Mouse (Mus musculus) hindbrain, embryonic 13.5 days (tissue): Measurements from ENCODE around the gene 2210408I21Rik. TPM values are rescaled to one million over a fixed set of nuclear protein-coding genes. Genes with fewer than 3 reads are reported as not detected.

ENCODE experiments used
- ATAC-seq: fragments of 200-750 bp; cut with Nextera tagmentation; 2 replicates; pipeline ENCODE4 v1.8.0; 2017; ENCODE audit warnings: moderate TSS enrichment; ENCODE audit not compliant: low FRiP score
- H3K27ac ChIP-seq: fragments of 300-500 bp; sonication (generic); 2 replicates; pipeline ENCODE4 v1.5.1; 2015; ENCODE audit warnings: inconsistent platforms, mild to moderate bottlenecking, moderate library complexity
- H3K27me3 ChIP-seq: fragments of 300-500 bp; sonication (generic); 2 replicates; pipeline ENCODE4 v1.6.1; 2015; ENCODE audit warnings: mild to moderate bottlenecking, inconsistent platforms
- H3K36me3 ChIP-seq: fragments of 300-500 bp; sonication (generic); 2 replicates; pipeline ENCODE4 v1.6.1; 2015; ENCODE audit warnings: mild to moderate bottlenecking, inconsistent platforms
- H3K4me1 ChIP-seq: fragments of 300-500 bp; sonication (generic); replicated peaks from 2 replicates; pipeline ENCODE4 v1.6.1; 2015; ENCODE audit warnings: inconsistent platforms
- H3K4me2 ChIP-seq: fragments of 300-500 bp; sonication (generic); 2 replicates; pipeline ENCODE4 v1.6.1; 2015; ENCODE audit warnings: inconsistent platforms, mild to moderate bottlenecking, moderate library complexity
- H3K4me3 ChIP-seq: fragments of 300-500 bp; sonication (generic); 2 replicates; pipeline ENCODE4 v1.5.1; 2015; ENCODE audit warnings: mild to moderate bottlenecking, inconsistent platforms
- H3K9ac ChIP-seq: fragments of 300-500 bp; sonication (generic); 2 replicates; pipeline ENCODE4 v1.6.1; 2015; ENCODE audit warnings: mild to moderate bottlenecking, inconsistent platforms
- H3K9me3 ChIP-seq: fragments of 300-500 bp; sonication (generic); 2 replicates; pipeline ENCODE4 v1.6.1; 2016; ENCODE audit warnings: inconsistent platforms
- WGBS: fragments of 180-500 bp; shearing (Covaris S2); methylation state at CpG from one replicate; pipeline ENCODE4 v1.1.7; 2015; 5-methylcytosine and 5-hydroxymethylcytosine counted together
- polyA plus RNA-seq: library from polyadenylated mRNA; unstranded; fragments of >200 nt; fragmentation: Nextera tagmentation; extraction: Ambion mirVana; gene quantifications from 2 replicates; pipeline ENCODE4 v1.2.1, GENCODE M21; 2015

Gene 2210408I21Rik
- polyA plus RNA-seq, 1 experiment from 2014 or later, result 12.9 TPM

DNA sequence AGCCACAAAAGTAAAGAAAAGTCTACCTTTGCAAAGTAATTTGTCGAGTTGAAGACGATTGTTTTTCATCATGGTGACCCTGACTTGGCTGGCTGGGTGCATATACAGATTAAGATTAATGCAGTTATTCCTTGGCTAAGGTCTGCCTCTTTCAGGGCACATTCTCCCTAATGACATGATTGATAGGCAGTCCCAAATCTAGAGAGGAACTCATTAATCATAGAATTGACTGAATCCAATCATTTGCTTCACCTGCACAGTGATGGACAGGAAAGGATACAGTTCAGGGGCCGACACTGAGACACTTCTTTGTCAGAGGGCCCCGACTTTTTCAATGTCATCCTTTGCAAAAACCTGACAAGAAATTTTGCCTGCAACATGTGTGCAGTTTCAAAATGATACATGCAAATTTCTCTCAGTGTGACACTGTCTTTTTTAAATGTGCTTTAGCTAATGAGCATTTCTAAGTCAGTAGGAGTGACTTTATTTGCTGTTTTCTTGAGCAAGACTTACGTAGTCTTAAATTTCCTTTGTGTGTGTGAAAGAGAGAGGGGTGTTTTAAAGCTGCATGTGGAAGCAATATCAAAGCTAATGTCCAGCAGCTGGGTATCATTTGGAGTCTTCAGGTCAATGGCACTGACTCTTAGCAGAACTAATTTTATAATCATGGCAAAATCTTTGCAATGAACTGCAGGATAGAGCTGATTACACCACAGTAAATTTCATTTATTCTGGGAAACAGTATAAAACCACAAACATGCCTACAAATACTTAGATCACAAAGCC, 191.0 kb downstream of the 2210408I21Rik start:
- Histone ChIP-seq H3K4me2 (no peak overlapping the region), H3K4me1 (no peaks in the 10 kb centered on the region), H3K9ac (no peak overlapping the region), H3K27me3 (no peaks in the 10 kb centered on the region), H3K36me3 (no peaks in the 10 kb centered on the region), H3K9me3 (no peaks in the 10 kb centered on the region), H3K4me3 (no peak overlapping the region), H3K27ac (no peak overlapping the region)
- peak; percentile 73 for ATAC-seq
- WGBS, result 47% methylated on average over 5 of the region's 5 CpGs

GRCm38 (mm10) chr13:77342097-77342496, 206.8 kb downstream of the 2210408I21Rik start:
- no peak for ATAC-seq
- H3K4me3 ChIP-seq, result no peak overlapping the region
- no peaks in the 10 kb centered on the region for H3K9me3 ChIP-seq
- WGBS, result 80% methylated on average over 2 of the region's 2 CpGs
- H3K9ac ChIP-seq, result no peak overlapping the region
- no peaks in the 10 kb centered on the region for H3K27me3 ChIP-seq
- H3K4me1 ChIP-seq, result no peaks in the 10 kb centered on the region
- H3K27ac ChIP-seq, result no peak overlapping the region
- H3K4me2 ChIP-seq, result no peak overlapping the region
- H3K36me3 ChIP-seq, result no peaks in the 10 kb centered on the region

- no peaks in the 10 kb centered on the region for H3K36me3 ChIP-seq
- no peak for ATAC-seq
- no peaks in the 10 kb centered on the region for H3K4me1 ChIP-seq
- no peaks in the 10 kb centered on the region for H3K9me3 ChIP-seq
- 60% methylated on average over 3 of the region's 3 CpGs for WGBS
- no peak overlapping the region for H3K4me2 ChIP-seq
- H3K27ac ChIP-seq, result no peak overlapping the region
- no peak overlapping the region for H3K4me3 ChIP-seq
- H3K9ac ChIP-seq, result no peak overlapping the region
- no peaks in the 10 kb centered on the region for H3K27me3 ChIP-seq
Observed at GRCm38 (mm10) chr13:77385448-77385970, 250.2 kb downstream of the 2210408I21Rik start.

DNA sequence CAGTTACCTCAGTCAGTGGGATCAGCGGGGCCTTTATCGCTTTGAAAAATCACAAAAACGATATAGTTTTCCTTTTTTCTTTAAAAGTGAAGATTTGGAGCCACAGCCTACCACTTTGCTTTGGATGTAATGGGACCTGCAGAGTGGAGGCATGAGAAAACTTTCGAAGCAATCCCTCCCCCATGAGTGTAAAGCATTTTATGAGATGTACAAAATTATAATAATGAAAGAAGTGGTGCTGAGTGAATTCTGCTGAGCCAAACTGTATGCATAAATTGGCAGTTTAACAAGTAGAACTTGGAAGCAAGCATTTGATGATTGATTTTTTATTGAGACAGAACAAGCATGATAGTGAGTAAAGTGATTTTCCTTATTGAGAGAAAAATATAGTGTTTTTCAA, 250.7 kb downstream of the 2210408I21Rik start:
- Histone ChIP-seq H3K9ac (no peak overlapping the region), H3K4me3 (no peak overlapping the region), H3K36me3 (no peaks in the 10 kb centered on the region), H3K27me3 (no peaks in the 10 kb centered on the region), H3K27ac (no peak overlapping the region), H3K4me2 (no peak overlapping the region), H3K4me1 (no peaks in the 10 kb centered on the region), H3K9me3 (no peaks in the 10 kb centered on the region)
- ATAC-seq, result no peak
- WGBS, result 69% methylated on average over 4 of the region's 4 CpGs

GRCm38 (mm10) chr13:77388148-77388547, 252.8 kb downstream of the 2210408I21Rik start:
- no peak for ATAC-seq
- WGBS, result 51% methylated on average over 4 of the region's 4 CpGs

GRCm38 (mm10) chr13:77389209-77389608, 253.9 kb downstream of the 2210408I21Rik start:
- H3K9me3 ChIP-seq, result no peaks in the 10 kb centered on the region
- no peaks in the 10 kb centered on the region for H3K36me3 ChIP-seq
- no peak overlapping the region for H3K27ac ChIP-seq
- H3K27me3 ChIP-seq, result no peaks in the 10 kb centered on the region
- no peak for ATAC-seq
- H3K9ac ChIP-seq, result no peak overlapping the region
- H3K4me2 ChIP-seq, result no peak overlapping the region
- H3K4me3 ChIP-seq, result no peak overlapping the region
- no peaks in the 10 kb centered on the region for H3K4me1 ChIP-seq

More at GRCm38 (mm10) chr13:77388148-77388547, 252.8 kb downstream of the 2210408I21Rik start:
- Histone ChIP-seq H3K4me1 (no peaks in the 10 kb centered on the region), H3K4me3 (no peak overlapping the region), H3K36me3 (no peaks in the 10 kb centered on the region), H3K9ac (no peak overlapping the region), H3K27me3 (no peaks in the 10 kb centered on the region), H3K27ac (no peak overlapping the region), H3K4me2 (no peak overlapping the region), H3K9me3 (no peaks in the 10 kb centered on the region)

DNA sequence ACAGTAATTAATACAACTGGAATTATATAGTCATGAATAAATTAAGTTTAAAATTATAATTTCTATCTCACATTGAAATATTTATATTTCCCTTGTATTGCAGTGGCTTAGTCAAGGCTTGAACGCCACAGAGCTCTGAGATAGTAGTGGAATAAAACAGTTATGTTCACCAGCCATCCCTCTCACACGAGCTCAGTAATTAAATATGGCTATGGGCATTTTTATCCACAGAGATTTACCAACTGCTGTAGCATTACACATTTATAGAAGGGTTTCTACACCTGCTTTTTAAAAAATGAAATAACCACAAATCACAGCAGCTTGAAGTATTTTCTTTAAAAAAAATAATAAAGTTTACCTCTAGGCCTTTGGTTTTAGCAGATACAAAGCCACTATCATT, 261.0 kb downstream of the 2210408I21Rik start:
- whole genome bisulfite sequencing, result 50% methylated on average over 2 of the region's 2 CpGs
- Histone ChIP-seq H3K27me3 (no peaks in the 10 kb centered on the region), H3K4me3 (no peak overlapping the region), H3K4me1 (peaks cover 14% of the 10 kb centered on the region), H3K36me3 (no peaks in the 10 kb centered on the region), H3K27ac (no peak overlapping the region), H3K4me2 (no peak overlapping the region), H3K9me3 (no peaks in the 10 kb centered on the region), H3K9ac (no peak overlapping the region)
- peak; percentile 52; the same call in 1 of the 2 replicates for ATAC-seq

DNA sequence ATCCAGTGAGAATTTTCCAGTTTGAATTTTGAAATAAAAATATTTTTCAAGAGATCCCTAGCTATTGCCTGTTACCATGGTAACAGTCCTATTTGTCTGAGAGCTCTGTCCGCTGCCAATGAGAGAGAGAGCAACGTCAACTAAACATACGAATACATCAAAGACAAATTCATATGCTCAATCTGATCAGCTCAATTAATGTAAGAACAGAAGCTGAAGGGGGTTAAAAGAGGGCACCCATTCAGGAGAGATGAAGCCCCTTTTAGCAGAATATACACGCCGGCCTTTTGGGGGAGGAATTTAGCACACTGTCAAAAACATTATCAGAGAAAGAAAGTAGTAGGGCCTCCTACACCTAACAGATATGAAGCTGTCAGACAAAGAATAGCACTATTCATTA, 261.6 kb downstream of the 2210408I21Rik start:
- H3K9ac ChIP-seq, result no peak overlapping the region
- H3K9me3 ChIP-seq, result no peaks in the 10 kb centered on the region
- no peaks in the 10 kb centered on the region for H3K27me3 ChIP-seq
- peak overlapping the region; percentile 33 for H3K4me2 ChIP-seq
- no peak overlapping the region for H3K4me3 ChIP-seq
- peaks cover 14% of the 10 kb centered on the region for H3K4me1 ChIP-seq
- no peaks in the 10 kb centered on the region for H3K36me3 ChIP-seq
- WGBS, result 29% methylated on average over 5 of the region's 5 CpGs
- H3K27ac ChIP-seq, result peak overlapping the region; percentile 37; the same call in 1 of the 2 replicates
- peak; percentile 71 for ATAC-seq

DNA sequence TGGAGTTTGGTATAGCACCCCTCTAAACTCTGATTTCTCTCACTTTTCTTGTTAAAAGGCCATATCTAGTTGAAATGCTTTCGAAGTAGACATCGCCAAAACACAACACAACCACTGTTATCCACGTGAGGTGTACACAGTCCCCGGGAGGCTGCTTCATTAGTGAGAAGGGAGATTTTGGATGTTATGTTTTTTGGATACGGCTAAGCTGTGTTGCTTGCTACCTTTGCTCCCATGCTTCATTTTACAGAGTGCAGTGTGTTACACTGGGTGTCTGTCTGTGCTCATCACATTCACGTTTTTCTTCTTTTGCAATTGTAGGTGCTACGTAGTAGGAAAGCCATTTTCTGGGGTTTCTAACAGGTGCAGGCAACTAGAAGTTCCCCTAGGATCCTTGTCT, 262.3 kb downstream of the 2210408I21Rik start:
- H3K27ac ChIP-seq, result 0 out of 2 replicates have a peak overlapping the region, but pooled peaks have one; percentile 14
- H3K9me3 ChIP-seq, result no peaks in the 10 kb centered on the region
- no peak overlapping the region for H3K4me3 ChIP-seq
- peaks cover 14% of the 10 kb centered on the region for H3K4me1 ChIP-seq
- no peak for ATAC-seq
- 79% methylated on average over 7 of the region's 7 CpGs for WGBS
- no peaks in the 10 kb centered on the region for H3K27me3 ChIP-seq
- H3K36me3 ChIP-seq, result no peaks in the 10 kb centered on the region
- H3K9ac ChIP-seq, result no peak overlapping the region
- no peak overlapping the region for H3K4me2 ChIP-seq

- no peak for ATAC-seq
- Histone ChIP-seq H3K9me3 (no peaks in the 10 kb centered on the region), H3K4me2 (no peak overlapping the region), H3K4me3 (no peak overlapping the region), H3K27me3 (no peaks in the 10 kb centered on the region), H3K9ac (no peak overlapping the region), H3K4me1 (peaks cover 14% of the 10 kb centered on the region), H3K36me3 (no peaks in the 10 kb centered on the region), H3K27ac (no peak overlapping the region)
- WGBS, result 65% methylated on average over 3 of the region's 3 CpGs
Observed at GRCm38 (mm10) chr13:77398477-77398876, 263.1 kb downstream of the 2210408I21Rik start.

GRCm38 (mm10) chr13:77400762-77401161, 265.4 kb downstream of the 2210408I21Rik start:
- Histone ChIP-seq H3K4me1 (peaks cover 14% of the 10 kb centered on the region), H3K27ac (no peak overlapping the region), H3K36me3 (no peaks in the 10 kb centered on the region), H3K4me2 (no peak overlapping the region), H3K9ac (no peak overlapping the region), H3K4me3 (no peak overlapping the region), H3K9me3 (no peaks in the 10 kb centered on the region), H3K27me3 (no peaks in the 10 kb centered on the region)
- no peak for ATAC-seq
- WGBS, result 75% methylated on average over 2 of the region's 2 CpGs

- Histone ChIP-seq H3K9me3 (no peaks in the 10 kb centered on the region), H3K27ac (no peak overlapping the region), H3K4me2 (no peak overlapping the region), H3K36me3 (no peaks in the 10 kb centered on the region), H3K9ac (no peak overlapping the region), H3K4me1 (no peaks in the 10 kb centered on the region), H3K27me3 (no peaks in the 10 kb centered on the region), H3K4me3 (no peak overlapping the region)
- 80% methylated on average over 3 of the region's 3 CpGs for WGBS
- no peak for ATAC-seq
Observed at GRCm38 (mm10) chr13:77408530-77408929, 273.2 kb downstream of the 2210408I21Rik start.

DNA sequence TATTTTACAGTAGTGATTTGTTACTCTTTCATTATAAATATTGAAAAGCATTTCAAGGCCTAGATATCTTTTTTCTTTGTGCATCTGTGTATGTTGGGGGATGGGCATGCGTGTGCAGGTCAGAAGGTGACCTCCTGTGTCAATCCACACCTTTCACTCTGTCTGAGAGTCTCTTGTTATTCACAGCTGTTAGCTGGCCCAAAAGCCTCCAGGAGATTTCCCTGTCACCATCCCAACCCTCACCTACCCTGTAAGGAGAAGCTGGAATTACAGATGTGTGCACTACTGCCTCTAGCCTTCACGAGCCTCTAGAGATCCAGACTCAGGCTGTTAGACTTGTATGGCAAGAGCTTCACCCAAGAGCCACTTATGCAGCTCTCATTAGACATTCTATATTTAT, 274.5 kb downstream of the 2210408I21Rik start:
- no peaks in the 10 kb centered on the region for H3K36me3 ChIP-seq
- no peaks in the 10 kb centered on the region for H3K27me3 ChIP-seq
- no peak overlapping the region for H3K9ac ChIP-seq
- no peaks in the 10 kb centered on the region for H3K9me3 ChIP-seq
- H3K27ac ChIP-seq, result no peak overlapping the region
- 63% methylated on average over 2 of the region's 2 CpGs for WGBS
- H3K4me1 ChIP-seq, result no peaks in the 10 kb centered on the region
- H3K4me2 ChIP-seq, result no peak overlapping the region
- no peak overlapping the region for H3K4me3 ChIP-seq
- no peak for ATAC-seq
